Mouse (Mus musculus) embryo, embryonic 10 days (tissue): ENCODE results near the gene Fabp1.

Source experiments
- DNase-seq: peaks from one replicate; pipeline ENCODE4 v3.0.0-alpha.2; 2015; ENCODE audit warnings: low spot score

The Fabp1 gene

DNA sequence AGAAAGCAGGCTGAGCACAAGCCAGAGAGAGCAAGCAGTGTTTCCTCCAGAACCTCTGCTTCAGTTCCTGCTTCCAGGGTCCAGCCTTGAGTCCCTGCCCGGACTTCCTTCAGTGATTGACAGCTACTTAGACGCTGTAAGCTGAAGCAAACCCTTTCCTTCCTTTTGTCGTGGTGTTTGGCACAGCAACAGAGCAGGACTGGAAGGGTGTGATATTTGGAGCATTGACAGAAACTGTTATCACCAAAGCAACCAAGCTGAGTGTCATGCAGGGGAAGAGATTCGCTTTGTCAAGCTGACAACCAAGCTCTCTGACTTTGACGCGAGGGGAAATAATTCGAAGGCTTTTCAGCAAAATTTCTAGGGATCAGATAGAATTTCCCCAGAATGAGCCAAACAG is 12.3 kb downstream of the Fabp1 start:
- no peak for DNase-seq

DNA sequence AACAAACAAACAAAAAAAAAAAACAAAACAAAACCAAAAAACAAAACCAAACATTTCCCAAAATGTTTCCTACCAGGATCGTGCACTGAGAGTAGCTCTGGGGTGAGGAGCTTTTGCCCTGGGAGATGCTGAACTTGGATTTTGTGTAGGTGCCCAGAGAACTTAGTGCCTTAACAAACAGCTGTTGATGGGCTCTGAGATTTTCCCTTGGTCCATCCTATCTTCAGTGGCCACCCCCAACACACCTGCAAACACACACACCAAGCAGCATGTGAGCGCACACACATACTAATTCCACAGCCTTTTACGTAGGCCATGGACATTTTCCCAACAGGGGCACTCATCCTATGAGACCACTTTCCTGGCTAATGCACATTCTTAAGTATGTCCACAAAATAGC is 12.8 kb downstream of the Fabp1 start:
- DNase-seq, result no peak

DNA sequence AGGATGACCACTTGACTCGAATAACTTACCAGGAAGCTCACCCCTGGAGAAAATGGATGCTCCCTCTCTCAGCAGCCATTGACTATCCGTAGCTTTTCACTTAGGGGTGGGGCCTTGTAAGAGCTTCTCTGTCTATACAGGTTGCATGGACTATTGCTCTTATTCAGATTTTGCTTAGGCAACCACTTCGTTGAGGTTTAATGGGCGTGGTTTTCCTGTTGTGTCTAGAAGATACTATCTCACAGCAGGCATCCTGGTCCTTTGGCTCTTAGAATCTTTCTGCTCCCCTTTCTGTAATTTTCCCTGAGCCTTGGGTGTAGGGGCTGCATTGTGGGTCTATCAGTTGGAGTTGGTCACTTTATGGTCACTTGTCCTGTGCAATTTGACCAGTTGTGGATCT is 21.9 kb downstream of the Fabp1 start:
- no peak for DNase-seq

- no peak for DNase-seq
These were observed 24.7 kb downstream of the Fabp1 start for GRCm38 (mm10) chr6:71224184-71224943.

DNA sequence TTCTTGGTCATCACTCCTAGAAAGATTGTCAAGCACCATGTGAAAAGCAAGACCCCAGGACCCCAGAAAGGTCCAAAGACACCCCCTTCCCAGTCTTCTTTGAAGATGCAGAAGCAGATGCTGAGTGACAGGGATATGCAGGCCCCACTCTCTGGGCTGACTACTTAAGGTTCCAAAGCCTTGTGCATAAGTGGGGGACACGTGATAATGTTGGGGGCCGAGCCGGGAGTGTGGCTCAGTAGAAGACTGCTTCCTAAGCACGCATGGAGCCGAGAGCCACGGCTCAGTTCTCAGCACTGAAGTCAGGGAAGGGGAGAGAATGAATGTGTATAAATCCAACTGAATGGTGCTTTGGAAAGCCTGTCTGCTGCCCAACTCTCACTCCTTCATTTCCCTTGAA is 26.9 kb downstream of the Fabp1 start:
- DNase-seq, result no peak

DNA sequence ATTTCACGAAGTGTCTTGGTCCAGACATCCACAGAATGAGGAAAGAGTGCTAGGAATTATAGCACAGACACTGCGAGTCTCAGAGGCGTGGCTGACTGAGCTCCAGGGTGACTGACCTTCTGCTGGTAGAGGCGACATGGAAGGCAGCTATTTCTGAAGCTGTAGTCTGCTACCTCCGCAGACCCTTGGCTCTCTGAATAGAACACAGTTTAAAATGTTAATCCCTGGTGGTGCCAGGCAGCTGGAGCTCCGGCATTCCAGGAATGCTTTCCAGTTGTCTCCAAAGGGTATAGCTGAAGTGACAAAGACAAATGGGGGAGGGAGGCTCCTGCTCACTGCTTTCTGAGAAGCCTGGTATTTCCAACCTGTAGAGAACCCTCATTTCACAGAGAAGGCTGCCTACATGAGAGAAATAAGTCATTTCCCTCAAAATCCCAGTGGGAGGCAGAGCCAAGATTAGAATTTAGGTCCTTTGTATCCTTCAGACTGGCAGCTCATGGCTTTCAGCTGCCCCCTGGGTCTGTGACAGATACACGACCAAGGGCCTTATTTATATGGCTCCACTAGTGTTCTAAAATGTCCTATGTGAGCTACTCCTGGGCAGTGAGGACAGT is 27.6 kb downstream of the Fabp1 start:
- peak; percentile 76 for DNase-seq

DNA sequence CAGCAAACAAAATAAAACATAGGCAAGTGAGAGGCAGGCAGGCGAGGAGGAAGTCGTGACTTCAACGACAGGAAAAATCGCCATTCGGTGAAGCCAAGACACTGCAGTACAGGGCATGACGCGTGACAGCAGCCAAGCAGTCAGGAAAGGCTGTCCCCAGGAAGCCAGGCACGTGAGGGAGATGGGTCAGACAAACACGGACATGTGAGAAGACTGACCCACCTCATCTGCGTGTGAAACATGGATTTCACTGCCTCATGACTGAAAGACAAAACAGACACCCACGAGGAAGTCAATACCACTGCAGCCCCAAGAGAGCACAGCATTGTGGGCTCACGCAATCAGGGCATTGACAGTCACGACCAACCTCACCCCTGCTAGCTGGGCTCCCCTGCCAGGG is 35.5 kb downstream of the Fabp1 start:
- no peak for DNase-seq

DNA sequence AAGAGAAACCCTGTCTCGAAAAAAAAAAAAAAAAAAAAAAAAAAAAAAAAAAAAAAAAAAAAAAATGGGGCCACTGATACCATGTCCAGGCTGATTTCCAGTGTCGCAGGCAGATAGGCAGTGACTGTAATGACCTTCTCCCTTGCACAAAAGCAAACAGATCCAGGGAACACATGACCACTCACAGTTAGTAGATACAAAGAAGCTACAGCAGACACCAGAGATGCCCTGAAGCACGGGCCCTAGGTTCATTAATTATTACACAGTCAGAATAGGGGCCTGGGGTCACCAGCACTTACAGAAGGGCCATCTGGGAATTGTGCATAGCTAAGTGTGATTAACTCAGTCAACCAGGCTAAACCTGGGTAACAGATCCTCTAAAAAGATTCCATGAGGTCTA is 36.3 kb downstream of the Fabp1 start:
- DNase-seq, result no peak

- DNase-seq, result no peak
These were observed 36.9 kb downstream of the Fabp1 start for GRCm38 (mm10) chr6:71236506-71236905.

DNA sequence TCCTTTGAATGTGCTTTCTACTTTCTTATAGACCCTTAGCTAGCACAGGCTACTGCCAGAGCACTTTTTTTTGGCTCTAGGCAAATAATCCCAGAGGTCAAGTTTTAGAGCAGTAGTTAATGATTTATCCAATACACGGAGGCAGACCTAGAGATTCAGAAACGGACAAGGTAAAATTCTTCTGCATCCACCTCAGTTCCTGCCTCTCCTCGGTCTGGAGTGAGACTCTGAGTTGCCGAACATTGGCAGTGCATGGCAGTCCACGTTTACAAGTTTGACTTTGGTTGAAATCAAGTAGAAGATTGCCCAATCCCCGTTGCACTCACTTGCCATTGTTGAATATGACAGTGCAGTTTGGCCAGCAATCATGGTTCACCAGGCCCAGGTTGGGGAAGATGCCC is 37.4 kb downstream of the Fabp1 start:
- no peak for DNase-seq

DNA sequence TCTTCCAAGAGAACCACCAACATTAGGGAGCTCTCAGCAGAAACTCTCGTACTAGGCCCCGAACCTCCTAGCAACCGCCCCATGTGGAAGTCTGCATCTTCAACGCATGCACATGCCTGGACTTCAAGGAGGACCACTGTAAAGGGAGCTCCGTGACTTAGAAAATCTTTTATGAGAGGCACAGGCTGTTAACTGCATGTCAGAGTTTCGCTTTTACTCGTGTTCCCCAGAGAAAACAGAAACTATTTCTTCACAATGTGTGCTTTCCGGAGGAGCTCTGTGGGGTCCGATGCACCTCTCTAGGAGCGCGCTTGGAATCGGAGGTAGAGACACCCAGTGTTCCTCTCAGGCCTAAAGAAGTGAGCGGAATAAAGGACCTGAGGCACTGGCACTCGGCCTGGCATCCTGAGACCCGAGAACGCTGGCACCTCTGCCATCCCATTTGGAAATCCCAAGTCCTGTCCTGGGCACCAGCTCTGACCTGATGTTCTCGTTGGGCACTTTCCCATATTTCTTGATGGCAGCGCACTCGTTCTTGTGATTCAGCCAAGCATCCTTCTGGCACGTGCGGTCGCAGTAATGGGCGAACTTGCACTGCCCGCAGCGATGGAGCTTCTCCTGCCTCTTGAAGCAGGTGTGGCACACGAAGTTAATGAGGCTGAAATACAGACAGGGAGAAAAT is 39.6 kb downstream of the Fabp1 start:
- DNase-seq, result no peak

GRCm38 (mm10) chr6:71240831-71241230 is 41.2 kb downstream of the Fabp1 start:
- DNase-seq, result no peak

GRCm38 (mm10) chr6:71242811-71243210 is 43.2 kb downstream of the Fabp1 start:
- DNase-seq, result no peak

DNA sequence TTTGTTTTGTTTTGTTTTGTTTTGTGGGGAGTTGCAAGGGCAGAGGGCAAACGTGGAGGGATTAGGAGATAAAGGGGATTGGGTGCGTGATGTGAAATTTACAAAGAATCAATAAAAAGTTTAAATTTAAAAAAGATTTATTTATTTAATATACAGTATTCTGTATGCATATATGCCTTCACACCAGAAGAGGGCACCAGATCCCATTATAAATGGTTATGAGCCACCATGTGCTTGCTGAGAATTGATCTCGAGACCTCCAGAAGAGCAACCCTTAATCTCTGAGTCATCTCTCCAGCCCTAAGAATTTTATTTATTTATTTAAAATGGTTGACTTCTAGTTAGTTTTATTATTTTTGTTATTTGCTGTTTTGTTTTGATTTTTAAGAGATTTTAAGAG is 43.6 kb downstream of the Fabp1 start:
- DNase-seq, result no peak

GRCm38 (mm10) chr6:71248420-71248819 is 48.8 kb downstream of the Fabp1 start:
- DNase-seq, result no peak

DNA sequence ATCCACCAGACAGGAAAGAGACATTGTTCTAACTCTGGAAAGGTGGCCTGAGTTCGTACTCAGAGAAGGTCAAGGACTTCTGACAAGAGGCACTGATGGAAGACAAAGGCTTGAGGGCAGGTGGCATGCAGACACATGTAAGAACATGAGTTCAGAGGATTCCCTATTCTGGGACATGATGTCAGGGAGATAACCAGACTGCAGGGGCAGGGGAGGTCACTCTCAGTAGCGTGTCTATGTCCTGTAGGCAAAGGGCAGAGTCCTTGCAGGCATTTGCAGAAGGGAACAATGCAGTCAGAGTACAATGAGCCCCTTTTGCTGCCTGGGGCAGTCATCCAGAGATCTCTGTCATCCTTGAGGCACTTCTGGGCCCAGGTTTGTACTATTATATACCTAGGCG is 50.0 kb downstream of the Fabp1 start:
- no peak for DNase-seq

- no peak for DNase-seq
These were observed 51.3 kb downstream of the Fabp1 start for GRCm38 (mm10) chr6:71250951-71251350.

DNA sequence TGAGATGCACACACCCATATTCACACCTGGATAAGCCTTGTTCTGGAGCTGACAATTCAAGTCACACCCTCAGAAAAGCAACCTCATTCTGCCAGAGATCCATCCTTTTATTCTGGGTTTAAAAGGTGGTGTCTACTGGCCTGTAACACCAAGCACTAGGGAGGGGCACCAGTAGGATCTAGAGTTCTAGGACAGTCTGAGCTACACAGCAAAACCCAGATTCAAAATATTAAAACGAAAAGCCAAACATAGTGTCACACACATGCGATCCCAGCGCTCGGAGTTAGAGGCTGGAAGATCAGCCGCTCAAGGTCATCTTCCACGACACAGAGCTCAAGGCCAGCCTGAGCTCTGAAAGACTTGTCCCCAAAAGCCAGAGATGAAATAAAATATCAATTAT is 54.8 kb downstream of the Fabp1 start:
- no peak for DNase-seq
